Mouse (Mus musculus) cerebellum, postnatal 4 days (tissue): ENCODE data around the gene Pank2.

Experiments used
- DNase-seq, 2 experiments: peaks; one replicate each; pipeline ENCODE4 v3.0.0; 2022; ENCODE audit warnings: low spot score in 2 of 2, mixed read lengths in 1 of 2

Pank2 gene

GRCm38 (mm10) chr2:131323675-131324074 is 61.4 kb downstream of the Pank2 start:
- no peak for DNase-seq

GRCm38 (mm10) chr2:131326044-131326443 is 63.7 kb downstream of the Pank2 start:
- no peak for DNase-seq

DNA sequence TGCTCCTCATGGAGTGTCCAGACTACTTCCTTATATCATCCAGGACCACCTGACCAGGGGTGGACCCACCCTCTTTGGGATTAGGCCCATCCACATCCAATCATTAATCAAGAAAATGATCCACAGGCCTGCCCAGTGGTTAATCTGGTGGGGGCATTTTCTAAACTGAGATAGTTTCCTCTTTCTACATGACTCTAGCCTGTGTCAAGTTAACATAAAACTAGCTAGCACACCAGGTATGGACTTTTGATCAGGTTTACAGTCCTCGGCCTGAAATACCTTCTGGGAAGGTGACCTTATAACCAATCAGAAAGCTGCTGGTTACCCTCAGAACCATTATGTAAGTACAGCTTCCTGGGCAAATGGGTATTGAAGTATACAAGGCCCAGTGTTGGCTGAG is 66.7 kb downstream of the Pank2 start:
- DNase-seq, result no peak

DNA sequence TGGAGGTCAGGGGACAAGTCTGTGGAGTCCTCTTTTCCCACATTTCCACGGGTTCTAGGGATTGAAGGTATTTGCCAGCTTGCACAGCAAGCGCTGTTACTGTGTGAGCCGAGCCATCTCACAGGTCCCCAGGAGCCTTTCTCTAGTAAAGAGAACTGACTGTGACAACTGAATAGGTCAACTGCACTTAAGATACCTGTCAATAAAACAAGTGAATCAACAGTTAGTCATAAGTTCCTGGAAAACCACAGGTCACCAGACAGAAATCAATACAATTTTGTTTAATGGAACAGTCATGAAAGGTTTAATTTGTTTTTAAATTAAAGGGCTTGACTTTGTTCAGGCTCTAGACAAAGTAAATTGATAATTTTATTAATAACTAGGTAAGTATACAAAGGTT is 68.3 kb downstream of the Pank2 start:
- DNase-seq, result no peak

DNA sequence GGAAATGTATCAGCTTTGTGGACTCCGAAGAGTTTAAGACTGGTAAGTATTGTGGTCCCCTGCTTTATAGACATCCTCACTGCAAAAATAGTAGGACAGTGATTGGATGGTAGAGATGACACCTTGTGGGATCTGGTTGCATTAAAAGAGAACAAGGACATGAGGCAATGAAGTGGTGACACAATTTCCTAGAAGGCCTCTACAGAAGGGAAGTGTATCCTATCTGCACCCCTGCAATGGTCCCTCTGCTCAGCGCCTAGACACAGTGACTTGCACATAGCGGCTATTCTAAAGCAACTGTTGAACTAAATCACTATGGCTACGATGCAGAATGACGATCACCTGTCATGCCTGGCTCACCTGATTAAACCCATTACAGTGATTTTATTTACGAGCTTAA is 75.3 kb downstream of the Pank2 start:
- no peak for DNase-seq

DNA sequence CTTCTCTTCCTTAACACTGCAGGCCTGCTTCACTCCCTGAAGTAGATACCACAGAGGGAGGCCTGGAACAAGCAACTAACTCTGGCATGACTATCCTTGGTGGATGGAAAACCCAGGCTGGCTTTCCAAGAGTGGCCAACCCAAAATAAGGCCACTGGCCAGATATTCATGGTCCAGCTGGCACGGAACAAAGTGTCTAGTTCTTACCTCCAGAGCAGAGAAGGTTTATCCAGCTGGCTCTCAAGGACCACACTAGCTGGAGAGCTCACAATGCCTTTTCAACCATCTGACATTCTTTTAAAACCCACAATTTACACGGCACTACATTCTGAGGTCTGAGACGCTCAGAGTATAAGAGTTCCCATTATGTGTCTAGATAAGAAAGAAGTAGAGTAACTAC is 82.2 kb downstream of the Pank2 start:
- DNase-seq, result no peak

- no peak for DNase-seq
These were observed 83.3 kb downstream of the Pank2 start for GRCm38 (mm10) chr2:131345556-131345955.
